Mouse (Mus musculus) hindbrain, postnatal 0 days (tissue): Measurements from ENCODE around the gene Rnf114. TPM values are rescaled to one million over a fixed set of nuclear protein-coding genes. Genes with fewer than 3 reads are reported as not detected.

ENCODE experiments used
- ATAC-seq: fragments of 200-750 bp; cut with Nextera tagmentation; 2 replicates; pipeline ENCODE4 v1.8.0; 2017; ENCODE audit warnings: mild to moderate bottlenecking, moderate TSS enrichment, moderate library complexity
- DNase-seq: peaks from one replicate; pipeline ENCODE4 v3.0.0-alpha.2; 2015; ENCODE audit warnings: low spot score
- H3K27ac ChIP-seq: fragments of 300-500 bp; sonication (generic); 2 replicates; pipeline ENCODE4 v1.5.1; 2014; ENCODE audit warnings: mild to moderate bottlenecking
- H3K27me3 ChIP-seq: fragments of 300-500 bp; sonication (generic); 2 replicates; pipeline ENCODE4 v1.6.1; 2014; ENCODE audit warnings: low read length, mixed read lengths; ENCODE audit not compliant: insufficient read depth
- H3K36me3 ChIP-seq: fragments of 300-500 bp; sonication (generic); 2 replicates; pipeline ENCODE4 v1.6.1; 2014; ENCODE audit warnings: low read length, mixed read lengths; ENCODE audit not compliant: insufficient read depth
- H3K4me1 ChIP-seq: fragments of 300-500 bp; sonication (generic); 2 replicates; pipeline ENCODE4 v1.6.1; 2014; ENCODE audit warnings: antibody characterized with exemption, low read length, mixed read lengths; ENCODE audit not compliant: insufficient read depth
- H3K4me2 ChIP-seq: fragments of 300-500 bp; sonication (generic); 2 replicates; pipeline ENCODE4 v1.6.1; 2014; ENCODE audit warnings: low read depth, mild to moderate bottlenecking, low read length, moderate library complexity, mixed read lengths
- H3K4me3 ChIP-seq: fragments of 300-500 bp; sonication (generic); 2 replicates; pipeline ENCODE4 v1.5.1; 2014; ENCODE audit warnings: low read length
- H3K9ac ChIP-seq: fragments of 300-500 bp; sonication (generic); replicated peaks from 2 replicates; pipeline ENCODE4 v1.6.1; 2014; ENCODE audit warnings: mild to moderate bottlenecking, low read length, moderate library complexity, mixed read lengths
- H3K9me3 ChIP-seq: fragments of 300-500 bp; sonication (generic); 2 replicates; pipeline ENCODE4 v1.6.1; 2016; ENCODE audit warnings: low read length, mixed read lengths
- CTCF ChIP-seq: IDR thresholded peaks from 2 replicates; pipeline ENCODE4 v1.5.1; 2016; ENCODE audit warnings: antibody characterized with exemption, control low read depth, low read depth
- WGBS: fragments of 180-500 bp; shearing (Covaris S2); extraction: QIAGEN DNeasy Blood & Tissue Kit; methylation state at CpG from one replicate; pipeline ENCODE4 v1.1.7; 2014; 5-methylcytosine and 5-hydroxymethylcytosine counted together
- polyA plus RNA-seq: library from polyadenylated mRNA; unstranded; fragments of >200 nt; fragmentation: Nextera tagmentation; extraction: Ambion mirVana; gene quantifications from 2 replicates; pipeline ENCODE4 v1.2.1, GENCODE M21; 2015
- total RNA-seq: library from RNA; depleted of rRNA; stranded (reverse); fragments of >200 nt; gene quantifications from 2 replicates; pipeline ENCODE4 v1.2.3, GENCODE M21; 2014; rRNA removed

Rnf114 gene
- total RNA-seq (68.7 and 89.6 TPM in 2 replicates), polyA plus RNA-seq (79.8 and 85.8 TPM in 2 replicates)

GRCm38 (mm10) chr2:167491757-167492708 lies at the start of gene Rnf114:
Rnf114 (plus strand) TSS chr2:167492645.
- Histone ChIP-seq H3K4me1 (peaks cover 15% of the 10 kb centered on the region), H3K27me3 (no peaks in the 10 kb centered on the region), H3K9ac (peak within 1 kb of the TSS; percentile 99), H3K9me3 (no peaks in the 10 kb centered on the region), H3K4me2 (peak within 1 kb of the TSS; percentile 89), H3K36me3 (no peaks in the 10 kb centered on the region), H3K27ac (peak within 1 kb of the TSS; percentile 99), H3K4me3 (peak within 1 kb of the TSS; percentile 100)
- DNase-seq (peak; percentile 28), ATAC-seq (peak; percentile 45)
- 2% methylated on average over 52 of the region's 52 CpGs for WGBS
- TF ChIP-seq CTCF: no peak

DNA sequence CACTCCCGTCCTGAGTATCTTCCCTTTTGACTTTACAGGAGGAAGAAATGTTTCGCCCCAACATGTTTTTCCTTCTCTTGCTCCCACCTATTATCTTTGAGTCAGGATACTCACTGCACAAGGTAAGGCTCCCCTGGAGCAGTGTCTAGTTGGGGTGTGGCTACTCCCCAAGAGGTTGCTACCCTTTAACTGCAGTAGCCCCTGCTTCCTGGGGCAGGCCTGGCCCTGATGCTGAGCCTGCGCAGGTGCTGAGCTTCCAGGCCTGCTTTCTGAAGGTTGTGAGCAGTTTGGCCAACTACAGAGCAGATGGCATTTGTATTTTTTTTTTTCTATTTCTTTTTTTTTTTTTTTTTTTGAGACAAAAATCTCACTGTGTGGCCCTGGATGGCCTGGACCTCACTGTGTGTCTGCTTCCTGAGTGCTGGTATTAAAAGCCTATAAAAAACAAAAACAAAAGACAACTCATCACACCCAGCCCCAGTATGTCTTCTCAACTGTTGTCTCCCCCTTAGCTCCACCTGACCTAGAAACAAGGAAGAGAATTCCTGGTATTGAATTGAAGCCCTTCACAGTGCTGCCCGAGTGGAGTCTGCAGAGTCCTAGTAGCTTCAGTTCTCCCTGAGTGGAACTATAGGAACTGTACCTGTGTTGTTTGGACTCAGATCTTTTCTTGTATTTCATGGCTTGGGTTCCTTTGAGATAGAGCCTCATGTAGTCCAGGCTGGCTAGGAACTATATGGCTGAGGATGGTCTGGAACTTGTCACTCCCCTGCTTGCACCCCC lies 48.8 kb upstream of the Rnf114 start:
- no peak for DNase-seq
- H3K27ac ChIP-seq: no peak overlapping the region
- TF ChIP-seq CTCF: no peak
- H3K9me3 ChIP-seq: no peaks in the 10 kb centered on the region
- peaks cover 19% of the 10 kb centered on the region for H3K36me3 ChIP-seq
- no peak for ATAC-seq
- H3K9ac ChIP-seq: no peak overlapping the region
- H3K4me1 ChIP-seq: no peaks in the 10 kb centered on the region
- no peaks in the 10 kb centered on the region for H3K27me3 ChIP-seq
- H3K4me2 ChIP-seq: no peak overlapping the region
- 96% methylated on average over 4 of the region's 4 CpGs for WGBS
- H3K4me3 ChIP-seq: no peak overlapping the region

- Histone ChIP-seq H3K9ac (no peak overlapping the region), H3K27me3 (no peaks in the 10 kb centered on the region), H3K4me3 (no peak overlapping the region), H3K4me1 (no peaks in the 10 kb centered on the region), H3K27ac (peak overlapping the region; percentile 69), H3K9me3 (no peaks in the 10 kb centered on the region), H3K4me2 (no peak overlapping the region), H3K36me3 (peaks cover 22% of the 10 kb centered on the region)
- TF ChIP-seq CTCF: no peak
- peak; percentile 52 for DNase-seq
- ATAC-seq: peak; percentile 75
- WGBS: 67% methylated on average over 20 of the region's 20 CpGs
Observed at GRCm38 (mm10) chr2:167445911-167446780, 46.3 kb upstream of the Rnf114 start.

- Histone ChIP-seq H3K27ac (no peak overlapping the region), H3K27me3 (no peaks in the 10 kb centered on the region), H3K4me2 (no peak overlapping the region), H3K9ac (no peak overlapping the region), H3K4me3 (no peak overlapping the region), H3K4me1 (no peaks in the 10 kb centered on the region), H3K36me3 (peaks cover 20% of the 10 kb centered on the region), H3K9me3 (no peaks in the 10 kb centered on the region)
- TF ChIP-seq CTCF: no peak
- DNase-seq: no peak
- WGBS: 86% methylated on average over 7 of the region's 7 CpGs
- ATAC-seq: no peak
Observed at GRCm38 (mm10) chr2:167447207-167447606, 45.2 kb upstream of the Rnf114 start.

DNA sequence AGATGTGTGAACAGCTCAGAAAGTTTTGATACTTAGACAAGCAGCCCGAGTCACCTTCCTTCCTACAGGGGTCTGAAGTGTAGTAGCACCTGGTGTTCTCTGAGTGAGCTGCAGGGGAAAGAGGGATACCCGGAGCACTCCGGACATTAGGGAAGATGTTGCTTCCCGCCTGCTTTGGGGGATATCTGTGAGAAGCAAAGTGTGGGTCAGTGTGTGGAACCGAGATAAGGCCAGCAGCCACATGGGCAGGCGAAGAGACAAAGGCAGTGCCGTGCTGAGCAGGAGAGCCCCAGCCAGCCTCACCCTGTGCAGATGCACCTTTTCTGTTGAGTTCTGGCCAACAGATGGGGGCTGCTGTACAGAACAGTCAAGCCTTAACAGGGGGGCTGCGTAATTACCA lies 44.8 kb upstream of the Rnf114 start:
- H3K36me3 ChIP-seq: peaks cover 18% of the 10 kb centered on the region
- no peak for ATAC-seq

More for the DNA sequence above, 44.8 kb upstream of the Rnf114 start:
- Histone ChIP-seq H3K4me2 (no peak overlapping the region), H3K4me3 (no peak overlapping the region), H3K9ac (no peak overlapping the region), H3K27me3 (no peaks in the 10 kb centered on the region), H3K4me1 (no peaks in the 10 kb centered on the region), H3K27ac (no peak overlapping the region), H3K9me3 (no peaks in the 10 kb centered on the region)
- no peak for TF ChIP-seq CTCF
- 88% methylated on average over 8 of the region's 8 CpGs for WGBS
- no peak for DNase-seq
